In the genomic region with DNA sequence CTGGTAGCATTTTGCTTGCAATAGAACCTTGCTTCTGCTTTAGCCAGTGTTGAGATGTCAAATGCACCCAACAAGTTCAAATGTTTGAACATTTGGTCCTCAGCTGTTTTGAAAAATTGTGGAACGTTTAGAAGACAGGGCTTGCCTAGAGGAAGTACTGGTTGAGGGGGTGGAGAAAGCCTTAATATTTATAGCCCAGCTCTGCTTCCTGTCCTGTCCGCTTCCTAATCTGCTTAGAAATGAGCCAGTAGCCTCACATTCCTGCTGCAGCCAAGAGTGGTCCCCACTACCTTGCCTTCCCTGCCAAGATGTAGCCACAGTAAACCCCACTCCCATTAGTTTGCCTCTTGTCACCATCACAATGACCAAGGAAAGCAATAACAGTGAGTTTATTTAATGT, we compare ENCODE assay signal across 11 mouse cellular contexts. TPM values are rescaled to one million over a fixed set of nuclear protein-coding genes. Genes with fewer than 3 reads are reported as not detected.
A peak's percentile ranks its signal among the peaks of the same experiment; 100 is the strongest.
DNase-seq lines count a peak whose midpoint lies in the region; ATAC-seq and TF ChIP-seq lines count a peak whose summit lies in the region.
"Had no signal": no experiment of that assay in that cellular context is flagged by ENCODE, and none has a peak within 500 bp of the region (broad histone marks: within the 10 kb centered on the region; RNA-seq: fewer than 3 reads in every experiment).

No protein-coding gene starts in this region.

- no peak for ATAC-seq in lung, postnatal 0 days
- no peak for ATAC-seq in intestine, postnatal 0 days
- no peak for ATAC-seq in stomach, embryonic 15.5 days (ENCODE audit: insufficient read depth, low FRiP score, low read depth)
- ATAC-seq: midbrain, embryonic 16.5 days had no signal

- H3K9me3 ChIP-seq in lung, postnatal 0 days (ENCODE audit: low read length) = no peaks in the 10 kb centered on the region
- no peaks in the 10 kb centered on the region for H3K9me3 ChIP-seq in intestine, postnatal 0 days (ENCODE audit: control insufficient read depth)
- H3K9me3 ChIP-seq in stomach, embryonic 15.5 days = no peaks in the 10 kb centered on the region
- peaks cover 13% of the 10 kb centered on the region; the same call in 1 of the 2 replicates for H3K9me3 ChIP-seq in forebrain, embryonic 10.5 days

- no peak overlapping the region; the same call in 1 of the 2 replicates for H3K4me3 ChIP-seq in gastrocnemius, adult 2 months
- no peak overlapping the region for H3K4me3 ChIP-seq in lung, postnatal 0 days (ENCODE audit: low read depth, low read length)
- H3K4me3 ChIP-seq in intestine, postnatal 0 days (ENCODE audit: low read depth, low read length) = no peak overlapping the region
- no peak overlapping the region for H3K4me3 ChIP-seq in stomach, embryonic 15.5 days (replicated peaks)
- no peak overlapping the region for H3K4me3 ChIP-seq in forebrain, embryonic 10.5 days
- H3K4me3 ChIP-seq: limb, embryonic 13.5 days had no signal

- no peak for DNase-seq in gastrocnemius, adult 2 months
- no peak for DNase-seq in gastrocnemius, postnatal 10 days
- DNase-seq in lung, postnatal 0 days (ENCODE audit: low spot score) = peak; percentile 31
- DNase-seq in lung, postnatal 4 days = no peak
- no peak for DNase-seq in forebrain, embryonic 10.5 days (ENCODE audit: extremely low spot score, low spot score)
- DNase-seq in frontal cortex, postnatal 14 days (ENCODE audit: low spot score in 2 of 2) = no peak
- DNase-seq: cerebellum, adult 9-10 months had no signal

- no peaks in the 10 kb centered on the region for H3K36me3 ChIP-seq in lung, postnatal 0 days (ENCODE audit: insufficient read depth, low read length)
- no peaks in the 10 kb centered on the region for H3K36me3 ChIP-seq in intestine, postnatal 0 days (ENCODE audit: control insufficient read depth, insufficient read depth)
- peaks cover 10% of the 10 kb centered on the region; the same call in 1 of the 2 replicates for H3K36me3 ChIP-seq in stomach, embryonic 15.5 days
- H3K36me3 ChIP-seq in forebrain, embryonic 10.5 days (replicated peaks) = peaks cover 74% of the 10 kb centered on the region

- H3K9ac ChIP-seq in lung, postnatal 0 days (replicated peaks; ENCODE audit: low read depth) = no peak overlapping the region
- H3K9ac ChIP-seq in intestine, postnatal 0 days (ENCODE audit: low read depth, low read length) = no peak overlapping the region
- H3K9ac ChIP-seq in stomach, embryonic 15.5 days = no peak overlapping the region
- H3K9ac ChIP-seq: limb, embryonic 13.5 days had no signal

- intact Hi-C loops in gastrocnemius, adult 2 months (cut with DNase I) = no loop called here

- no peak for TF ChIP-seq EP300 in lung, postnatal 0 days (IDR thresholded peaks at IDR 0.05)

- no peak for TF ChIP-seq CTCF in gastrocnemius, adult 2 months (IDR thresholded peaks at IDR 0.05)
- TF ChIP-seq CTCF in lung, postnatal 0 days (IDR thresholded peaks at IDR 0.05) = no peak
- no peak for TF ChIP-seq CTCF in intestine, postnatal 0 days (IDR thresholded peaks at IDR 0.05; ENCODE audit: low read depth)

- H3K27me3 ChIP-seq in lung, postnatal 0 days (replicated peaks; ENCODE audit: insufficient read depth, low read length) = no peaks in the 10 kb centered on the region
- H3K27me3 ChIP-seq in intestine, postnatal 0 days (replicated peaks; ENCODE audit: control insufficient read depth, insufficient read depth, low read length) = no peaks in the 10 kb centered on the region
- H3K27me3 ChIP-seq in stomach, embryonic 15.5 days (replicated peaks) = no peaks in the 10 kb centered on the region
- H3K27me3 ChIP-seq in forebrain, embryonic 10.5 days (ENCODE audit: poor library complexity, severe bottlenecking) = no peaks in the 10 kb centered on the region
- H3K27me3 ChIP-seq: limb, embryonic 13.5 days had no signal

- WGBS in lung, postnatal 0 days = 42% methylated on average over 2 of the region's 2 CpGs
- WGBS in intestine, postnatal 0 days = 57% methylated on average over 2 of the region's 2 CpGs
- WGBS in stomach, embryonic 15.5 days = 53% methylated on average over 2 of the region's 2 CpGs
- WGBS in forebrain, embryonic 10.5 days = 89% methylated on average over 2 of the region's 2 CpGs

- peak overlapping the region; percentile 55 for H3K27ac ChIP-seq in gastrocnemius, adult 2 months
- peak overlapping the region; percentile 59 for H3K27ac ChIP-seq in lung, postnatal 0 days (ENCODE audit: low read length)
- 0 out of 2 replicates have a peak overlapping the region, but pooled peaks have one; percentile 17 for H3K27ac ChIP-seq in intestine, postnatal 0 days (ENCODE audit: low read depth, low read length)
- peak overlapping the region; percentile 28; the same call in 1 of the 2 replicates for H3K27ac ChIP-seq in stomach, embryonic 15.5 days
- H3K27ac ChIP-seq in forebrain, embryonic 10.5 days = no peak overlapping the region
- H3K27ac ChIP-seq: limb, embryonic 13.5 days had no signal

- no peak overlapping the region for H3K4me2 ChIP-seq in lung, postnatal 0 days (replicated peaks; ENCODE audit: low read depth, low read length)
- no peak overlapping the region for H3K4me2 ChIP-seq in intestine, postnatal 0 days (replicated peaks; ENCODE audit: low read depth)
- no peak overlapping the region for H3K4me2 ChIP-seq in stomach, embryonic 15.5 days
- H3K4me2 ChIP-seq: limb, embryonic 13.5 days had no signal

- H3K4me1 ChIP-seq in lung, postnatal 0 days (ENCODE audit: insufficient read depth, low read depth, low read length) = no peaks in the 10 kb centered on the region
- H3K4me1 ChIP-seq in intestine, postnatal 0 days (replicated peaks; ENCODE audit: control insufficient read depth, insufficient read depth, low read length) = no peaks in the 10 kb centered on the region
- H3K4me1 ChIP-seq in stomach, embryonic 15.5 days = 0 out of 2 replicates have a peak, but pooled peaks cover 2% of the 10 kb centered on the region
- H3K4me1 ChIP-seq in forebrain, embryonic 10.5 days = no peaks in the 10 kb centered on the region
- H3K4me1 ChIP-seq: limb, embryonic 13.5 days had no signal

RNA-seq across cellular contexts. Expression of a gene that starts 6.2 kb away (rescaled TPM):
- total RNA-seq in gastrocnemius, adult 2 months (2021) = 1 to 10 TPM; 5.5 to 8.6 TPM
- total RNA-seq in gastrocnemius, postnatal 10 days (2021) = 10 to 100 TPM; 12.7 to 16.6 TPM
- 24.5 and 33.0 TPM in 2 replicates for polyA plus RNA-seq in lung, postnatal 0 days (2015; fragmentation: Nextera tagmentation; extraction: Ambion mirVana)
- polyA plus RNA-seq in intestine, postnatal 0 days (2015; fragmentation: Nextera tagmentation; extraction: Ambion mirVana) = 13.8 and 14.7 TPM in 2 replicates
- 39.9 and 41.1 TPM in 2 replicates for polyA plus RNA-seq in stomach, embryonic 15.5 days (2015; fragmentation: Nextera tagmentation; extraction: Ambion mirVana)
- polyA plus RNA-seq in forebrain, embryonic 10.5 days (2016; fragmentation: Nextera tagmentation; extraction: Ambion mirVana) = 77.4 and 77.7 TPM in 2 replicates

RNA-seq across cellular contexts. Expression of a gene that starts 24.8 kb away (rescaled TPM):
- 10 to 100 TPM; 14.8 to 18.9 TPM for total RNA-seq in gastrocnemius, adult 2 months (2021)
- 10 to 100 TPM; 19.8 to 24.8 TPM for total RNA-seq in gastrocnemius, postnatal 10 days (2021)
- 36.9 and 45.6 TPM in 2 replicates for polyA plus RNA-seq in lung, postnatal 0 days (2015; fragmentation: Nextera tagmentation; extraction: Ambion mirVana)
- 17.7 and 18.0 TPM in 2 replicates for polyA plus RNA-seq in intestine, postnatal 0 days (2015; fragmentation: Nextera tagmentation; extraction: Ambion mirVana)
- 37.7 and 37.9 TPM in 2 replicates for polyA plus RNA-seq in stomach, embryonic 15.5 days (2015; fragmentation: Nextera tagmentation; extraction: Ambion mirVana)
- polyA plus RNA-seq in forebrain, embryonic 10.5 days (2016; fragmentation: Nextera tagmentation; extraction: Ambion mirVana) = 40.3 and 44.6 TPM in 2 replicates
